Comparison of ENCODE assay signal across 19 mouse cellular contexts in genomic region chr11:7237712-7238111, GRCm38 (mm10). TPM values are rescaled to one million over a fixed set of nuclear protein-coding genes. Genes with fewer than 3 reads are reported as not detected.
DNase-seq lines count a peak whose midpoint lies in the region; ATAC-seq and TF ChIP-seq lines count a peak whose summit lies in the region.
"Had no signal": no experiment of that assay in that cellular context is flagged by ENCODE, and none has a peak within 500 bp of the region (broad histone marks: within the 10 kb centered on the region; RNA-seq: fewer than 3 reads in every experiment).

No protein-coding gene starts in this region.

- peak overlapping the region; percentile 58 for H3K27ac ChIP-seq in heart, embryonic 12.5 days (ENCODE audit: poor library complexity, severe bottlenecking)
- no peak overlapping the region for H3K27ac ChIP-seq in liver, postnatal 0 days (ENCODE audit: low read depth)
- H3K27ac ChIP-seq: forebrain, embryonic 13.5 days; gastrocnemius, adult 2 months; left cerebral cortex, adult 2 months had no signal

- H3K4me2 ChIP-seq in heart, embryonic 12.5 days, result no peak overlapping the region
- no peak overlapping the region for H3K4me2 ChIP-seq in liver, postnatal 0 days (ENCODE audit: low read depth, low read length)
- peak overlapping the region; percentile 47 for H3K4me2 ChIP-seq in myocyte (ENCODE audit: low read depth)
- H3K4me2 ChIP-seq: forebrain, embryonic 13.5 days had no signal

- no peak for DNase-seq in heart, postnatal 36 days
- DNase-seq in liver, postnatal 0 days, result no peak
- no peak for DNase-seq in liver
- peak; percentile 79 for DNase-seq in NIH3T3 (ENCODE audit: low read depth)
- DNase-seq in cerebellum, postnatal 4 days (ENCODE audit: low spot score in 2 of 2), result no peak
- DNase-seq: cerebellum, adult 9-10 months; gastrocnemius, adult 2 months; kidney, adult 18-20 months; thymus, postnatal 14 days had no signal

- TF ChIP-seq POLR2A in myocyte (IDR thresholded peaks at IDR 0.05; ENCODE audit: insufficient read length, low read depth), result no peak

- intact Hi-C loops in heart, postnatal 36 days (cut with DNase I), result no loop called here

- H3K9ac ChIP-seq in heart, embryonic 12.5 days, result no peak overlapping the region
- H3K9ac ChIP-seq in liver, postnatal 0 days (replicated peaks), result no peak overlapping the region
- H3K9ac ChIP-seq: forebrain, embryonic 13.5 days had no signal

- TF ChIP-seq EP300 in liver, postnatal 0 days (IDR thresholded peaks at IDR 0.05; ENCODE audit: low read depth), result no peak

- no peaks in the 10 kb centered on the region for H3K79me2 ChIP-seq in myocyte (ENCODE audit: control insufficient read depth, insufficient read depth)

- H3K4me1 ChIP-seq in heart, embryonic 12.5 days (replicated peaks), result peaks cover 11% of the 10 kb centered on the region
- H3K4me1 ChIP-seq in liver, postnatal 0 days (ENCODE audit: insufficient read depth), result no peaks in the 10 kb centered on the region
- H3K4me1 ChIP-seq: forebrain, embryonic 13.5 days had no signal

- no peak overlapping the region for H3ac ChIP-seq in myocyte (ENCODE audit: control insufficient read depth, insufficient read length)

- no peak for TF ChIP-seq CTCF in liver, postnatal 0 days (IDR thresholded peaks at IDR 0.05; ENCODE audit: low read depth)

- no peaks in the 10 kb centered on the region for H3K9me3 ChIP-seq in heart, embryonic 12.5 days (replicated peaks)
- H3K9me3 ChIP-seq in liver, postnatal 0 days (ENCODE audit: low read length), result no peaks in the 10 kb centered on the region
- H3K9me3 ChIP-seq: forebrain, embryonic 13.5 days had no signal

- H3K27me3 ChIP-seq in heart, embryonic 12.5 days (replicated peaks), result no peaks in the 10 kb centered on the region
- no peaks in the 10 kb centered on the region for H3K27me3 ChIP-seq in liver, postnatal 0 days (ENCODE audit: insufficient read depth, low read length)
- H3K27me3 ChIP-seq in myocyte (ENCODE audit: control insufficient read depth, insufficient read depth, insufficient read length), result no peaks in the 10 kb centered on the region
- H3K27me3 ChIP-seq: CH12.LX; forebrain, embryonic 13.5 days had no signal

- 43% methylated on average over 6 of the region's 6 CpGs for WGBS in heart, embryonic 12.5 days
- WGBS in liver, postnatal 0 days (ENCODE audit: insufficient replicate concordance), result 39% methylated on average over 6 of the region's 6 CpGs

- ATAC-seq in heart, embryonic 12.5 days (ENCODE audit: insufficient number of reproducible peaks, low FRiP score), result peak; percentile 77
- ATAC-seq in liver, postnatal 0 days, result peak; percentile 76
- ATAC-seq: forebrain, embryonic 13.5 days had no signal

- H3K36me3 ChIP-seq in heart, embryonic 12.5 days, result no peaks in the 10 kb centered on the region
- H3K36me3 ChIP-seq in liver, postnatal 0 days (replicated peaks; ENCODE audit: insufficient read depth, low read length), result no peaks in the 10 kb centered on the region
- H3K36me3 ChIP-seq in myocyte (ENCODE audit: control insufficient read depth, insufficient read depth), result no peaks in the 10 kb centered on the region

- H3K4me3 ChIP-seq in heart, embryonic 12.5 days, result no peak overlapping the region
- H3K4me3 ChIP-seq in liver, postnatal 0 days (ENCODE audit: low read depth, low read length), result no peak overlapping the region
- H3K4me3 ChIP-seq in myocyte, result no peak overlapping the region
- H3K4me3 ChIP-seq: forebrain, embryonic 13.5 days; gastrocnemius, adult 2 months; left cerebral cortex, adult 2 months had no signal

TF ChIP-seq in myocyte, 11 proteins besides CTCF, POLR2A, EP300 and RAD21:
- no peak for TF ChIP-seq POLR2AphosphoS2 (IDR thresholded peaks at IDR 0.05; ENCODE audit: insufficient read length, low read depth)
- TF ChIP-seq CEBPB (IDR thresholded peaks at IDR 0.05; ENCODE audit: insufficient read depth, poor library complexity, severe bottlenecking), result no peak
- no peak for TF ChIP-seq MAX (IDR thresholded peaks at IDR 0.05; ENCODE audit: low read depth)
- no peak for TF ChIP-seq MYOD1 (IDR thresholded peaks at IDR 0.05; ENCODE audit: control insufficient read depth in 1 of 3, insufficient read length in 2 of 3, low read depth in 2 of 3)
- no peak for TF ChIP-seq SRF (IDR thresholded peaks at IDR 0.05; ENCODE audit: control insufficient read depth, insufficient read length, low read depth)
- TF ChIP-seq TCF12 (IDR thresholded peaks at IDR 0.05; ENCODE audit: insufficient read depth, poor library complexity, severe bottlenecking), result no peak

RNA-seq across cellular contexts. Expression of gene Igfbp3, which starts 24.0 kb away (rescaled TPM):
- 24.4 and 24.6 TPM in 2 replicates for polyA plus RNA-seq in heart, embryonic 12.5 days (2016; fragmentation: Nextera tagmentation; extraction: Ambion mirVana)
- total RNA-seq in heart, postnatal 36 days (2021), result 10 to 100 TPM; 28.9 to 31.0 TPM
- polyA plus RNA-seq in liver, postnatal 0 days (2015; fragmentation: Nextera tagmentation; extraction: Ambion mirVana), result 27.4 and 31.3 TPM in 2 replicates
- polyA plus RNA-seq in myocyte (2012; fragmentation: generic; extraction: Trizol), result 2.2 TPM
- total RNA-seq: CH12.LX had no signal

RNA-seq across cellular contexts. Expression of gene Igfbp1, which starts 40.1 kb away (rescaled TPM):
- 0.17 and 0.61 TPM in 2 replicates for polyA plus RNA-seq in heart, embryonic 12.5 days (2016; fragmentation: Nextera tagmentation; extraction: Ambion mirVana)
- total RNA-seq in heart, postnatal 36 days (2021), result not detected
- 1,301 and 1,767 TPM in 2 replicates for polyA plus RNA-seq in liver, postnatal 0 days (2015; fragmentation: Nextera tagmentation; extraction: Ambion mirVana)
- not detected for polyA plus RNA-seq in myocyte (2012; fragmentation: generic; extraction: Trizol)
- total RNA-seq: CH12.LX; gastrocnemius, adult 2 months; layer of hippocampus, adult 18-20 months; left cerebral cortex, adult 2 months; megakaryocyte, adult 5-6 weeks; midbrain, postnatal 0 days had no signal
- polyA plus RNA-seq: midbrain, postnatal 0 days; neural tube, embryonic 14.5 days had no signal

RNA-seq across cellular contexts. Expression of gene Gm11985, which starts 49.3 kb away (rescaled TPM):
- not detected in 2 replicates for polyA plus RNA-seq in heart, embryonic 12.5 days (2016; fragmentation: Nextera tagmentation; extraction: Ambion mirVana)
- total RNA-seq in heart, postnatal 36 days (2021), result not detected
- polyA plus RNA-seq in liver, postnatal 0 days (2015; fragmentation: Nextera tagmentation; extraction: Ambion mirVana), result 0.11 TPM in 2 replicates
- polyA plus RNA-seq in myocyte (2012; fragmentation: generic; extraction: Trizol), result not detected
- total RNA-seq: CH12.LX; gastrocnemius, adult 2 months; layer of hippocampus, adult 18-20 months; left cerebral cortex, adult 2 months; megakaryocyte, adult 5-6 weeks; midbrain, postnatal 0 days had no signal
- polyA plus RNA-seq: forebrain, embryonic 13.5 days; hindbrain, embryonic 11.5 days; midbrain, postnatal 0 days had no signal

Comparison
In these comparisons a context has a peak if more than half of its experiments do, and no peak if none do; other contexts are left out.
1. RNA of gene Igfbp1, which starts 40.1 kb away (polyA plus RNA-seq): 1,301 to 1,767 TPM in liver, postnatal 0 days; 0.17 to 0.61 TPM in heart, embryonic 12.5 days and not detected in myocyte (single experiment); every median in the first group is over 100 times any median in the second.